Mouse (Mus musculus) brain, embryonic 18.5 days (tissue): ENCODE results near the gene Mvp.

Experiments
- DNase-seq: peaks from one replicate; pipeline ENCODE4 v3.0.0-alpha.2; 2012; ENCODE audit warnings: low read depth, low spot score

Gene Mvp

DNA sequence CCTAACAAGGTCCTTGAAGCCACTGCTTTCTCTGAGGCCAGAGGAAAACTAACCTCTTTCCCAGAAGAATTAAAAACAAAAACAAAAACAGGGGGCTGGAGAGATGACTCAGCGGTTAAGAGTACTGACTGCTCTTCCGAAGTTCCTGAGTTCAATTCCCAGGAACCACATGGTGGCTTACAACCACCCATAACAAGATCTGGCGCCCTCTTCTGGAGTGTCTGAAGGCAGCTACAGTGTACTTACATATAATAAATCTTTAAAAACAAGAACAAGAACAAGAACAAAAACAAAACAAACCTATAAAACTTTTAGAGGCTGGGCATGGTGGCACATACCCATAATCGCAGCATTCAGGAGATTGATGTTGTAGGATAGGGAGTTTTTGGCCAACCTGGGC lies 18.0 kb downstream of the Mvp start:
- no peak for DNase-seq

DNA sequence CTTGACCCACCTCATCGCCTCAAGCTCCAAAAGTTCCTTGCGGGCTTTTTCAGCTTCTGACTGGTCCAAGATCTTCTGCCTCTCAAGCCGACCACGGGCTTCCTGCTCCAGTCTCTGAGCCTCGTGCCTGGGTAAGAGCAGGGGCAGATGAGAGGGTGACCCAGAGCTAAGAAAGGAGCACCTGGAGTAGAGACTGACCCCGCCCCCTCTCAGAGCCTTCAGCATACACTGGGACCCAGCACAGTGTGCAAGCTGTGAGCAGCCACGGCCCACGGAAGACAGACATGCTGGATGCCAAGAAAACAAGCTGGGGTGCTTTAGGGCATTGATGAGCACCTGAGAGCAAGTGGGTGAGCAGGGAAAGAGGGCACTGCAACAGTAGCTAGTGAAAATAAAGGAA lies 25.6 kb downstream of the Mvp start:
- no peak for DNase-seq

DNA sequence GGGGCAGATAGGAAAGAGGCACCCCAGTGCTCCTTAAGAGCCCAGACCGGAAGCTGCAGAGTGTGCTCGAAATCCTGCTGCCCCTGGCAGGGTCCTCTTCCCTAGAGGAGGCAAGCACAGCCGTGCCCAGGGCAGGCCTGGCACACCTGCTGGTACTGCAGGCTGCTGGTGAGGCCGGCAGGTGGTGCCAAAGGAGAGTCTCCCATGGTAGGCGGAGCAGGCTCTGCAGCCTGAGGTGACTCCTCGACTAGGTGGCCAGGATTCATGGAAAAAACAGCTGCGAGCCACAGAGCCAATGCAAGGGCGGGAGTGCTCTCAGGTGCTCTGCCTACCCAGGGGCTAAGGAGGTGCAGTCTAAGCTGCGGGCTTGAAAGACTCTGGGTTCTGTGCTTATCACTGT lies 28.1 kb downstream of the Mvp start:
- DNase-seq: no peak

DNA sequence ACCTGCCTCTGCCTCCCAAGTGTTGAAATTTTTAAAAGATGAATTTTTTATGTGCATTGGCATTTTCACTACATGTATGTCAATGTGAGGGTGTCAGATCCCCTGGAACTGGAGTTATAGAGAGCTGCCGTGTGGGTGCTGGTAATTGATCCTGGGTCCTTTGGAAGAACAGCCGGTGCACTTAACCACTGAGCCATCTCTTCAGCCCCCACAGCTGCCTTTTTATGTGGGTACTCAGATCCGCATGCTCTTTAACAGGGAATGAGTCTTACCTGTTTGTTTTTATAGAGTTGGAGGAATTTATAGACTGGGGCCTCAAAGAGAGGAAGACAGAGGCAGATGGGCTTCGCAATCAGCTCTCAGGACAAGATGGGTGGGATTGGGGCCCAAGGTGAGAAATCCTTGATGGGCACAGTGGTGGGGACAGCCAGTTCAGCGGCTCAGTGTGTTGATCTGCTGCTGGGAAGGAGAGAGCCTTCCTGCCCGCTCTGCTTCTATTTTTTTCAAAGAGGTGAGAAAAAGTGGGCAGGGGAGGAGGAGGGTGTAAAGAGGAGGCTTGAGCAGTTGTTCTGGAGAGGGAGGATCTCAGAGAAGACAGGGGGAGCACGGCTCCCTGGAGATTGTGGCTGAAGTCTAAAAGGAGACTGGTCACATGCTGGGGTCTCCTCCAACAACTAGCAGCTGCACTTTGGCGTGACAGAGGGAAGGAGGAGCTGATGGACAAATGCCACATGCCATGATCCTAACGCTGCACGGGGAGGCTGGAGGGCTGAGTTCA lies 29.6 kb downstream of the Mvp start:
- no peak for DNase-seq

DNA sequence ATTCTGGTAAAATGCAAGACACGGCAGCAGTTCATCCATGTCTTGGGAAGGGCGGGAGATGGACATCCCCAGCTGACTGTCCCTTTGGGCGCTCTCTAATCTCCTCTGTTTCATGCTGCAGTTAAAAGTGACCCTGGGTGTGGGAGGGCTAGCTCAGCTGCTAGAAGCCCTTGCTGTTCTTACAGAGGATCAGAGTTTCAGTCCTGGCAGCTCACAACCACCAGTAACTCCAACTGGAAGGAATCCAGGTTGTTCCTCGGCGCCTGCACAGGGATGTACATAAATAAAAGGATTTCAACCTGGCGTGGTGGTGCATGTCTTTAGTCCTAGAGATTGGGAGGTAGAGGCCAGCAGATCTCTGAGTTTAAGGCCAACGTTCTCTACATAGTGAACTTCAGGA lies 31.3 kb downstream of the Mvp start:
- DNase-seq: no peak

DNA sequence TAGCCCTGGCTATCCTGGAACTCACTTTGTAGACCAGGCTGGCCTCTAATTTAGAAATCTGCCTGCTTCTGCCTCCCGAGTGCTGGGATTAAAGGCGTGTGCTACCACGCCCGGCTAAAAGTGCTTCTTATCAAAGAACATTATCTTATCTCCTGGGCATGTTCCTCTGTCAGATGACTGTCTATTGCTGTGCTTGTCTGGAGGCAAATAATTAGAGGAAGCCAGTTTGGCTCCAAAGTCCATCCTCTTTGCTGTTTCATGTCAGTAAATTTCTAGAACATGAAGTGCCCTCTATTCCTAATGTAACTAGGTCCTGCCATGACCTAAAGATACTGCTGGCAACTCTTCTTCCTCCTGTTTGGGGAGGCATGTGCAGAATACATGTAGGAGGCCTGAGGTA lies 32.4 kb downstream of the Mvp start:
- DNase-seq: no peak

DNA sequence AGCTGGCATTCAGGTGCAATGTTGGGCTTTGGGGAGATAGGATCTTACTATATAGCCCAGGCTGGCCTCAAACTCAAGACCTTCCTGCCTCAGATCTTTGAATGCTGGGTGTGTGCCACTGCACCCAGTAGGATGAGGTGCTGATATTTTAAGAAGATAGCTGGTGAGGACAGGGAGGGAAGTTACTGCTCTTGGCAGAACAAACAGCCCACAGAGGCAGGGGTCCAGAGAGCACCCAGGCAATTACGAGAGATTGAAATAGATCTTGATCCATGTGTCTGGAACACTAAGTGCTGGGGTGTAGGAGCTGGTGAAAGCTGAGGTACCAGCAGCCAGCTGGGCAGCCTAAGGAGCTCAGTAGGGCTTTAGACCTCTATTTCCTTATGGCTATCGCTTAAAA lies 32.8 kb downstream of the Mvp start:
- DNase-seq: no peak

DNA sequence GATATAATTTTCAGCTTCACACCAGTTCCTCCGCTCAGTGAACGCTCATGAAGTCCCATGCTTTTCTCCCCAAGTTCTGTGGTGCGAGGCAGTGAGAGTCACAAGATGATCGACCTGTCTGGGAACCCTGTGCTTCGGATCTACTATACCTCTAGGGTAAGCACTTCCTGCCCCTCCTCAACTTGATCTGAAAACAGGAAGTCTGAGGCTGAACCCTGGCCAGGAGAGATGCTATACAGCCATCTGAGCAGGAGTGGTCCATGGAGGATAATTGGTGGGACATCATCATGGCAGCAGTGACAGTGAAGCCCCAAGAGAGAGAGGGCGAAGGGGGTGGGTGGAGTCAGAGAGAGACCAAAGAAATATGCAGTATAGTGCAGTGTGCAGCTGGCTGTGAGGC lies 35.6 kb downstream of the Mvp start:
- DNase-seq: no peak

DNA sequence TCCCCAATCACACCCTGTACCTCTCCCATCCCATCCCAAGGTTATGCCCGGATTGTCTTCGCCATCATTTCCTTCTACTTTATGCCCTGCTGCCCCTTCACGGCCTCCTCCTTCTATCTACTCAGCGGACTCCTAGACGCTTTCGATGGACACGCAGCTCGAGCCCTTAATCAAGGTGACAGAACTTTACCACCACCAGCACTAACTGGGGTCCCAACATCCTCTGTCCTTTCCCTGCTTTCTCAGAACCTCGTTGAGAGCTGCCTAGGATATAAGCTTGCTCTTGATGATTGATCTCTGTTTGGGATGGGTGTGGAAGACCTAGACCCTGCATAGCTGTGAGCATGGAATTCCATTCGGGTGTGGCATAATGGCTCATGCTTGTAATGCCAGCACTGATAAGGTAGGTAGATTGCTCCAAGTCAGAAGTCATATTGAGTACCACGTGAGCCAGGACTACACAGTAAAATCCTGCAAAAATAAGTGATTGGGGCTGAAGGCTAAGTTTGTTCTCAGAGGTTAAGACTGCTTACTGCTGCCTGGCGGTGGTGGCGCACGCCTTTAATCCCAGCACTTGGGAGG lies 37.5 kb downstream of the Mvp start:
- no peak for DNase-seq

DNA sequence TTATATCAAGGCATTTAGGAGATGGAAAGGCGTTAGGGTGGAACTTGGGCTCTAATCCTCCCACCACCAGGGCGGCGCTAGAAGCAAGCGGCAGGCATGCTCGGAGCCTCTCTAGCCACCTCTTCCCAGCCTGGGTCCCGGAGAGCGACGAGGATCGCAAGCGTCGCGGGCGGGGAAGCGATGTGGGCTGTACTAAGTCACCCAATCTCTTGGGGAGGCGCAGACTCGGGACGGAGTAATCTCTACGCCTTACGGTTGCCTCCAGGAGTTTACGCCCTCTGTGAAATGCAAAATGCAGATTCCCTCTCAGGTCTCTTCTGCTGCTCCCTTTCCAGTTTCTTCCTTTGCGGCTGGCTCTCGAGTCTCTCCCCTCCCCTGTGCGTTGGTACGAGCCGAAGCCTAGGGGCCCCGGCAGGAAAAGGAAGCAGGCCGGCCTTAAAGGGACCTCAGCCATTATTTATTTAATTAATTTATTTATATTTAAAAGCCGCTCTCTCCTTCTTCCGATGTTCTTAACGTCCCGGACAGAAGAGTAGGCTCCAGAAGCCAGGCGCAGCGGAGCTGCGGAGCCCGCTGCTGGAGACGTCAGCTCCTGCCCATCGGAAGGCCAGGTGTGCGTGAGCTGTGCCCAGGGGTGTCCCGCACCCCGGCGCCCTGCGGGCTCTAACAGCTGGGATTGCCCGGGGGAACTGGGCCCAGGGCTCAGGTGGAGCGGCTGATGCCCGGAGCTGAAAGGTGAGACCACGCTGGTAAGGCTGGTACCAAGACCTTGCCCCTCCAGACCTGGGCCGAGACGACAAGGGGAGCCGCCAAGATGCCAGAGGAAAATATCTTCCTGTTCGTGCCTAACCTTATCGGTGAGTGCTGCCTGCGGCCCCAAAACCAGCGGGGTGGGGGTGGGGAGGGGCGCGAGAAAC lies 38.2 kb downstream of the Mvp start, which contains the start of gene Cdiptos:
Cdiptos (minus strand) TSS at position 149 of the 917 bp plus-strand sequence.
- DNase-seq: peak; percentile 93

DNA sequence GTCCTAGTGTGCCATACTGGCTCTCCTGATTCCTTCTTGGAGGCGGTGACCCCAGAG lies 38.7 kb downstream of the Mvp start, which contains the start of gene Cdipt:
Cdipt (plus strand) TSS at position 22 of the 57 bp plus-strand sequence.
- DNase-seq: no peak

DNA sequence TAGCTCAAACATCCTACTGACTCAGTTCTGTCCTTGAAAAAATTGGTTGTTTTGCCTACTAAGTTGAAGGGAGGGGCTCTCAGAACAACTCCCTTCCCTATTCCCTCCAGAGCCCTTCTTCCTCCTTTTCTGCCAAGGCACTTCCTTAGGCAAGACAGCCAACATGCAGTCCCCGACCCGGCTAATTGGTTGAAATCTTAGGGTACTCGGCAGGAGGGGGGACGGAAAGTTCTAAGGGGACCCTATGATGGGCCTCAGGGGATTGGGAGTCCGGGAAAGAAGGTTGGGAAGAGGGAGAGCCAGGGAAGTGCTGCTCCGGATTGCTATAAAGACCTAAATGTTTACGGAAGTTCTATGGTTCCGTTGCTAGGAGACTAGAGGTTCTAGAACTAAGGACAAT lies 38.9 kb downstream of the Mvp start:
- DNase-seq: no peak

DNA sequence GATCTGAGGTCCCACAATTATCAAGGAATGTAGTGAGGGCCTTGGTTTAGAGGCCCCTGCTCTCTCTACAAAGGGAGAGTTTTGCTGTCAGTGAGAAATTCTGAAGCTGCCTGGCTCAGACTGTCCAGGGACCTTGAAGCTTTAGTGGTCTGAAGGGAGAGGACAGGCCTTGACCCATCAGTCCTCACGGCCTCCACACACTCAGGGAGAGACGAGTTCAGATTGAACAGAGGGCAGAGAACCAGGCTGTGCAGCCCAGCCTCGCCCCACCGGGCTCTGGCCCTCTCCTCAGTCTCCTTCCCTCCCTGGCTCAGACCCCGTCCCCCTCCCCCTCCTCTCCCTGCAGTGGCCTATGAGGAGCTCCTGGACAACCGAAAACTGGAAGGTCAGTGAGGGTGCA lies 47.1 kb downstream of the Mvp start:
- no peak for DNase-seq

DNA sequence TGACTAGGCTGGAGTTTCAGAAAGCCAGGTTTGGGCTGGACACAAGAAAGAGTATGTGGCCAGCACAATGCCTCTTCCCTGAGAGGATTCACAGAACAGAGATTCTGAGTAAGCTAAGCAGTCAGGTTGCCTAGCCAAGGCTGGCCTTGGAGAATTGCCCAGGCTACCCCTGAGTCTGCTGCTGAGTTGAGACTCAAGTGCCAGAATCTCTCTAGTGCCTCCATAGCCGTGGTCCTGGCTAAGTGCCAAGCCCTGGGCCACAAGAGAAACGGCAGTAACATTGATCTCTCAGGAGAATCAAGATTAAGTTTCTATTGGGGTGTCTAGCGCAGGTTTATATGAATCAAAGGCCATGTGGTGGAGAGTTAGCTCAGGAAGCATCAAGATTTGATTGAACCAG lies 48.9 kb downstream of the Mvp start:
- DNase-seq: no peak

DNA sequence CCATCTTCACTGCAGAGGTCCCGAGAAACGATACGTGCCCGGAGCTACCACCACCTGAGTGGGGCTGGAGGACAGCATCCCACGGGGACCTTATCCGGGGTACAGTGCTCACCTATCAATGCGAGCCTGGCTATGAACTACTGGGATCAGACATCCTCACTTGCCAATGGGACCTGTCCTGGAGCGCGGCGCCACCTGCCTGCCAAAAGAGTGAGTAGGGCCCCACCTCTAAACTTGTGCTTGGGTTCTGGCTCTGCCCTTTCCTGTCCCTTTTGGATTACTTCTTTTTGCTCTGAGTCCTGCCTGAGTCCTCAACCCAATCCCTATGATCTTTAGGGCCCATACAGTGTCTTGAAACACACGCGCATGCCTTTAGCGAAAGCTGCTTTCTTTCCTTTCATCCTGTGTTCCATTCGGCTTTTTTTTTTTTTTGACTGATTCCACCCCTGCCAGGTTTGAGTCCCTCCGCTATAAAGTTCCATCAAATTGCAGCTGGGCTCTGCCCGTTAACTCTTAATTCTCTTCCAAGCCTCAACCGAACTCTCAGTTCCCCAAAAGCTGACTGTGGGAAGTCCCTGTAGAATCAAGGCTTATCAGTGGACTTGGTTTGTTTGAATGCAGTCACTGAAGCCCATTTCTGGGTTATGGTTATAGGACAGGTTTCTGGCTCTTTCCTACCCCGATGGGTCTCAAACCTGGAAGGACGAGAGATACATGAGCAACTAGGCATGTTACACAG lies 50.7 kb downstream of the Mvp start:
- DNase-seq: no peak

DNA sequence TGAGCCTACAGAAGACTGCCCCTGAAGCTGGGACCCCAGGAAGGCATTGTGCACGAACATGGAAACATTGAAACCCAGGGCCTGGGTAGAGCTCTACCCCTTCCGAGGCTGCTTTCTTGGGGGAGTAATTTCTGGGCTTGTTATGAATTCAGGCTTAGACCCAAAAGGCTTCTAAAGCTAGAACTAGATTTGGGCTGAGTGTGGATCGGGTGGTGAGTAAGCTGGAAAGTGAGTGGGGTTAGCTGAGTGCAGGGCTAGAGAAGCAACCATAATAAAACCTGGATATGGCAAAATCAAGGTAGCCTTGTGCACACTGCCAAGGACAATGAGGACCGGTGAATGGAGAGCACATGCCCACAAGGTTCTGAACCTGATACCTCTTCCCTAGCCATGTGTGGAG lies 52.5 kb downstream of the Mvp start:
- no peak for DNase-seq

DNA sequence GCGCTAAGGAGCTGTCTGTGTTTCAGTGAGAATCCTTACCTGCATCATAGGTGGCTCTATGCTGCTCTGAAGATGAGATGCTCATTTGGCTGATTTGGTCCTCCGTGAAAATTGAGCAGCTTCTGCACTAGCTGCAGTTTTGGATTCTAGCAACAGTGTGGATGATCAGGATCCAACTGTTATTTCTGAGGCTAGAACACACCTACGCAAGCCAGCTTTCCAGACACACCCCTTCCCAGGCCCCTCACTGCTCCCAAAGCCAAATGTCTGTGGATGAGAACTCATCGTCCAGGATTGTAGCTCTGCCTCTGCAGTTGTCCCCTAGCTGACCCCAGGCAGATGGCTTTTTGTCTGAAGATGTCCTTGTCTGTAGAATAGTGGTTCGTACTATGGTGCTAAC lies 53.3 kb downstream of the Mvp start:
- no peak for DNase-seq

DNA sequence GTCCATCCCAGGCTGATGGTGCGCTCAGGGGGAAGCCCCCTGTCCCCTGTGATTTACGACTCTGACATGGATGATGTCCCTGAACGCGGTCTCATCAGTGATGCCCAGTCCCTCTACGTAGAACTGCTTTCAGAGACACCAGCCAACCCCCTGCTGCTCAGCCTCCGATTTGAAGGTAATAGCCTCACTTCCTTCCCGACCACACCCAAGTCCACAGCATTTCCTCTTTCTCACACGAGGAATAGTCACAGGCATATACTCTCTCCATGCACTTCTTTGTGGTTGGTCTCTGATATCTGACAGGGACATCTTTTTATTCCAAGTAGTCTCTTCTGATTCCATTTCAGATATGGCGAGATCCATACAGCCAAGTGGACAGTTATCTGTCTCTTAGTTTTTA lies 54.6 kb downstream of the Mvp start:
- DNase-seq: no peak

DNA sequence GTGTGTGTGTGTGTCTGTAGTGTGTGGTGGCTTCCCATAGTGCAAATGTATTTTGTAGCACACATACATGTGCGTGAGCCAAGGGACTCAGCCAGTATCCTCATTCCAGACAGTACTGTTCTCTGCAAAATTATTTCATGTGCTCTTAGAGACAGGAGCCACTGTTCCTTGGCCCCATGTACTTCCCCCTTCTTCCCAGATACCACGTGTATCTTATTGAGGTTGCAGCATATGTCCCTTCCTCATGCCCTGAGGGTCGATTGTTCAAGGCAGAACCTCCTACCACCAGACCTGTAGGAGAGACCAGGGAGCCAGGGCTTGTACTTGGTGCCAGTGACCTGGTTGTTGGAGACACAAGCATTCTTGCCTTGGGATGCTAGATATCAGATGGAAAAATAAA lies 59.3 kb downstream of the Mvp start:
- DNase-seq: no peak

DNA sequence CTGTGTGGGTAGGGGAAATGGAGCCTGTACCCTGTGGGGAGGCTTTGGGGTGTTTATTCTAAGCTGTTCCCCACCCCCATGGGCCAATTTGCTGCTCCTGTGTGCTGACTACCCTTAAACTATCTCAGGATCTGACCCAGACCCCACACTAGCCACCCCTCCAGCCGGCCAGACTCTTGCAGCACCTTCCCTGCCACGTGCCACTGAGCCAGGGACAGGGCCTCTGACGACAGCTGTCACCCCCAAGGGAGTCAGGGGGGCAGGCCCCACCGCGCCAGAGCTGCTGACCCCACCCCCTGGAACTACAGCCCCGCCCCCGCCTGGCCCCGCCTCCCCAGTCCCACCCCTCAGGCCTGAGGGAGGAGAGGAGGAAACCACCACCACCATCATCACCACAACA lies 61.8 kb downstream of the Mvp start:
- DNase-seq: no peak

DNA sequence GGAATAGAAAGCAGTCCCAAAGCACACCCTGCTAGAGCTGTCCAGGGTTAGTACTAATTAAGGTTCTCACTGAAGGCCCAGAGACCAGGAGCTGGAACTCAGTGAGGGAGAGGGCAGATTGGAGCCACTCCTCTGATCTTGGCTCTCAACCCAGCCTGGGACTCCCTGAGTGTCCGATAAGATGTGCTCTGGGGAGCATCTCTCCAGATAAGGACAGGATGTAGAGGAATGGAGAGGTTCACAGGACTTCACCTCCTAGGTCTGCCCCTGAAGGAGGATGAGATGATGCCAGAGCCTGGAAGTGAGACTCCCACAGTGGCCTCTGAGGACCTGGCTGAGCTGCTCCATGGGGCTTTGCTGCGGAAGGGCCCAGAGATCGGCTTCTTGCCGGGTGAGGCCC lies 62.7 kb downstream of the Mvp start:
- DNase-seq: no peak
